Mouse (Mus musculus): ENCODE measurements around the gene Olfr24.

DNA sequence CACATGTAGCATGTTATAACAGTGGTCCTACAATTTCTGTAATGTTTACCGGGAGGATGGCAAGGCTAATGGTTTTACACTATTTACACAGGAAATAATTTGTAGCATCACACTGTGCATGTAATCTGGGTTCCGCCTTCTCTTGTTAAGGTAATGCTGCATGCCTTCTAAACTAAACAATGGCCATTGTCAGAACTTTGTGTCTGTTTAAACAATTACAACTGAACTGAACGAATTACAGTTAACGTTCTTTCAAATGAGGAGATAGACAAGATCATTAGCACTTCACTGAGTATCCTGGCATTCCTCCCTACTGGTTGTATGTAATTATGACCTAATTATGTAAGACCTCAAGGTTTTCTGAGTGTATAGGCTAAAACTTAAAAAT is 41.1 kb downstream of the Olfr24 start:
- TF ChIP-seq EP300 (optimal IDR thresholded peaks at IDR 0.05): no peak
- TF ChIP-seq CTCF (IDR thresholded peaks at IDR 0.05; ENCODE audit: low read depth): no peak
